Mouse (Mus musculus): ENCODE data around the gene Ptx3.
"Not testable (repeated sequence)": the region's sequence is repeated elsewhere in the genome, so short reads cannot be mapped to it uniquely, and the experiment has no call there.

DNA sequence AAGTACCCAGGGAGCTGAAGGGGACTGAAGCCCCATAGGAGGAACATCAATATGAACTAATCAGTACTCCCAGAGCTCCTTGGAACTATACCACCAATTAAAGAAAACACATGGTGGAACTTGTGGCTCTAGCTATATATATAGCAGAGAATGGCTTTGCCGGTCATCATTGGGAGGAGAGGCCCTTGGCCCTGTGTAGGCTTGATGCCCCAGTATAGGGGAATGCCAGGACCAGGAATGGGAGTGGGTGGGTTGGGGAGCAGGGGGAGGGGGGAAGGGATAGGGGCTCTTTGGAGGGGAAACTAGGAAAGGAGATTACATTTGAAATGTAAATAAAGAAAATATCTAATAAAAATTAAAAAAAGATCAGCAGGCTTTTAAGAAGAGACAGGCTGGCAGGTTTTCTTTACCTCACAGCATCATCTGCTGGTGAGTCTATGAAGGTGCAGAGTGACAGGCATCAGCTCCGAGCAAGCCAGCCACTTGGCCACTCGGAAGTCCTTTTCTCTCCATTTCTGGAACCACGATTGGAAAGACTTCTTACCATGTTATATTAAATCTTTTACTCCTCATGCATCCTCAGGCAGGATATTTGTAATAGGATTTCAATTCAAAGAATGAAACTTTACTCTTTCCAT lies 16.6 kb downstream of the Ptx3 start:
- not testable (repeated sequence) for TF ChIP-seq GATA1 (IDR thresholded peaks at IDR 0.05; ENCODE audit: borderline replicate concordance, low read length); FLI1 (IDR thresholded peaks at IDR 0.05; ENCODE audit: low read length)
